Mouse (Mus musculus): ENCODE measurements around the gene Phf23.

GRCm38 (mm10) chr11:70023481-70024150 lies 28.0 kb downstream of the Phf23 start:
- TF ChIP-seq CTCF (conservative IDR thresholded peaks at IDR 0.05; ENCODE audit: insufficient read depth, insufficient read length, low read depth, low read length), result no peak
- no peak for TF ChIP-seq POLR2A (IDR thresholded peaks at IDR 0.05; ENCODE audit: low read depth, low read length)
